Mouse (Mus musculus): ENCODE measurements at regions not wholly inside any gene's neighbourhood (a gene's known extent, or its start where the extent isn't known, plus 50 kb on each side); places are given as distances from the start of the nearest gene placed in this dataset.

- Histone ChIP-seq H3K27ac (no peak overlapping the region), H3K36me3 (no peaks in the 10 kb centered on the region), H3K9me3 (no peaks in the 10 kb centered on the region), H3K9ac (no peak overlapping the region), H3K4me1 (replicated peaks) (peaks cover 6% of the 10 kb centered on the region), H3K4me2 (no peak overlapping the region), H3K27me3 (no peaks in the 10 kb centered on the region), H3K4me3 (no peak overlapping the region)
- 97% methylated on average over 4 of the region's 4 CpGs for WGBS
- no peak for ATAC-seq (ENCODE audit: low FRiP score)
These were observed 546.7 kb upstream of the Map3k7 start for GRCm38 (mm10) chr4:31417161-31417560.

DNA sequence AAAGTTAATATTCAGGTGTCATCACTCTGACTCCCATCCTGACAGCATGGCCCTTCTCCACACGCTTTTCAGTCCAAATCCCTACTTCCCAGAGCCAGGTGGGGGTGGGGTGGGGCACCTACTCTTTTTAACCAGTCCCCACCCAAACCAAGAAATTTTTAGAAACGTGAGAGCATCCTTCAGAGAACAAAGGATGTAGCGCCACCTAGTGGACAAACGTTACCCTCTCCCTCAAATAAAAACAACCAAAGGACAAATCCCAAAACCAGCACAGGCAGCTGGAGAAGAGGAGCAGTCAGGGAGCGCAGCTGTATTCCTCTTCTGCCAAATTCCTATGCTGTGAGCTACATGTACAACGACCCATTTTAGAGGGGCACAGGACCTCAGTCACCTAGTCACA lies 544.7 kb upstream of the Map3k7 start:
- H3K9ac ChIP-seq = peak overlapping the region; percentile 49; the same call in 1 of the 2 replicates
- 8% methylated on average over 6 of the region's 6 CpGs for WGBS

DNA sequence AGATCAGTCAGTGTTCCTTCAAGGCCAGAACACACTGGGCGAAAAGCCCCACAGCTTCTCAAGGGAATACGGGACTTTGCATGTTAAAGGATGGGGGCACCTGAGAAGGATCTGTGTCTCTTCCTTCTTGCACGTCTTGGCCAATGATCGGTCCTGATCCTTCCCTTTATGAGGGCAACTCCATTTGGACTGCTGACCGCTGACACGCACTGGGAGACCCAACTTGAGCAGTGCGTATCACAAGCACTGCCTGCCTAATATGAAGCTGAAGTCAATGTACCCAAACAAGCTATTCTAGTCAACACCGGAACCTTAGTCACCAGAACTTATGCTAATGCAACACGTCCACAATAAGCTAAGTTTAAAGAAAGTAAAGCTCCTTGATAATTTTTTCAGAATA lies 543.7 kb upstream of the Map3k7 start:
- no peak overlapping the region for H3K9ac ChIP-seq
- no peak for ATAC-seq (ENCODE audit: low FRiP score)
- H3K4me1 ChIP-seq (replicated peaks) = peaks cover 6% of the 10 kb centered on the region
- H3K4me3 ChIP-seq = no peak overlapping the region
- no peaks in the 10 kb centered on the region for H3K36me3 ChIP-seq
- no peaks in the 10 kb centered on the region for H3K27me3 ChIP-seq
- 93% methylated on average over 9 of the region's 9 CpGs for WGBS
- H3K9me3 ChIP-seq = no peaks in the 10 kb centered on the region
- no peak overlapping the region for H3K27ac ChIP-seq
- no peak overlapping the region for H3K4me2 ChIP-seq

More for the DNA sequence above, 544.7 kb upstream of the Map3k7 start:
- Histone ChIP-seq H3K27me3 (no peaks in the 10 kb centered on the region), H3K36me3 (no peaks in the 10 kb centered on the region), H3K4me1 (replicated peaks) (peaks cover 6% of the 10 kb centered on the region), H3K9me3 (no peaks in the 10 kb centered on the region), H3K4me2 (no peak overlapping the region), H3K27ac (peak overlapping the region; percentile 40; the same call in 1 of the 2 replicates), H3K4me3 (no peak overlapping the region)
- 0 out of 2 replicates have a peak, but pooled peaks have one; percentile 61 for ATAC-seq (ENCODE audit: low FRiP score)

DNA sequence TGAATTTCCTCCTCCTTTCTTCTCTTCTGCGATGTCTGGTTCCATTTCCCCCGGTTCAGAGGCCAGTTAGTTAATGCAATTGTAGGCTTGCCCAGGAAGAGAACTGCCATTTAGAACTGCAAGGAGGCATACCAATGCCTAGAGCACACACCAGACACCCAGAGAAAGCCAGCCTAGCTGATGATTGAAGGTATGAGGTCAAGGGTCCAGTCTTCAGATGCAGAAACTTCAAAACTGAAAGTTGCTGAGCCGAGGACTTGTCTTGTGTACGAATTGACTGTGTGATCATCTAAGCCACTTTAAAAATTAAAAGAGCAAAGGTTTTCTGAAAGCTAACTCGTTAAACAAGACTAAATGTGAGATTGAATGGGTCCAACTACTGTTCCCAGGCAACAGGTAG lies 542.5 kb upstream of the Map3k7 start:
- no peaks in the 10 kb centered on the region for H3K36me3 ChIP-seq
- no peak overlapping the region for H3K27ac ChIP-seq
- H3K27me3 ChIP-seq = no peaks in the 10 kb centered on the region
- peaks cover 6% of the 10 kb centered on the region for H3K4me1 ChIP-seq (replicated peaks)
- no peaks in the 10 kb centered on the region for H3K9me3 ChIP-seq
- H3K4me3 ChIP-seq = no peak overlapping the region
- no peak overlapping the region for H3K4me2 ChIP-seq
- no peak for ATAC-seq (ENCODE audit: low FRiP score)
- WGBS = 80% methylated on average over 5 of the region's 5 CpGs
- H3K9ac ChIP-seq = no peak overlapping the region

DNA sequence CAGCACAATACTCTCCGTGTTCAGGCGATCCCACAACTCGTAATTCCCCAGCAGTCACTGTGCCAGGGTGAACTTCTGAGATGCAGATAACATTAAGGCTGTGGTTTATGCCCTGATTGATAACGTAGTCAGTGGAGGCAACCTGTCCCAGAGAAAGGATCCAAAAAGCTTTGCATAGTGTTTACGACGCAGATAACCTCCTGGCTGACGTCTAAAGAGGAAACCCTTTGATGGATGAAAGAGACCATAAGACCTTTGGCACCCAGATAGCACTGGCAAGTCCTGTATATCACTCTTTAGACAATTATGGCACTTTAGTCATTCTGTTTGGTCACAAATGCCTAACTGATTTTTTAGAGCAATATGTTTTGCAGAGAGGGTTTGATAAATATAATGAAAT lies 538.8 kb upstream of the Map3k7 start:
- Histone ChIP-seq H3K4me2 (no peak overlapping the region), H3K27ac (no peak overlapping the region), H3K4me3 (no peak overlapping the region), H3K27me3 (0 out of 2 replicates have a peak, but pooled peaks cover 3% of the 10 kb centered on the region), H3K36me3 (no peaks in the 10 kb centered on the region), H3K4me1 (replicated peaks) (no peaks in the 10 kb centered on the region; the same call in 1 of the 2 replicates), H3K9ac (no peak overlapping the region), H3K9me3 (no peaks in the 10 kb centered on the region)
- WGBS = 58% methylated on average over 7 of the region's 7 CpGs
- no peak for ATAC-seq (ENCODE audit: low FRiP score)

GRCm38 (mm10) chr4:31425716-31426115 lies 538.2 kb upstream of the Map3k7 start:
- no peaks in the 10 kb centered on the region; the same call in 1 of the 2 replicates for H3K4me1 ChIP-seq (replicated peaks)
- H3K4me2 ChIP-seq = no peak overlapping the region
- H3K4me3 ChIP-seq = no peak overlapping the region
- no peak overlapping the region for H3K27ac ChIP-seq
- no peaks in the 10 kb centered on the region for H3K9me3 ChIP-seq
- H3K36me3 ChIP-seq = no peaks in the 10 kb centered on the region
- 0 out of 2 replicates have a peak, but pooled peaks cover 3% of the 10 kb centered on the region for H3K27me3 ChIP-seq
- no peak for ATAC-seq (ENCODE audit: low FRiP score)
- no peak overlapping the region for H3K9ac ChIP-seq
- WGBS = 87% methylated on average over 4 of the region's 4 CpGs

GRCm38 (mm10) chr4:31426169-31427030 lies 537.5 kb upstream of the Map3k7 start:
- H3K27me3 ChIP-seq = 0 out of 2 replicates have a peak, but pooled peaks cover 3% of the 10 kb centered on the region
- no peaks in the 10 kb centered on the region for H3K9me3 ChIP-seq
- ATAC-seq (ENCODE audit: low FRiP score) = no peak
- 86% methylated on average over 7 of the region's 7 CpGs for WGBS
- no peak overlapping the region for H3K9ac ChIP-seq
- no peak overlapping the region for H3K27ac ChIP-seq
- no peak overlapping the region for H3K4me2 ChIP-seq
- H3K4me1 ChIP-seq (replicated peaks) = no peaks in the 10 kb centered on the region; the same call in 1 of the 2 replicates
- H3K4me3 ChIP-seq = no peak overlapping the region
- H3K36me3 ChIP-seq = no peaks in the 10 kb centered on the region

- Histone ChIP-seq H3K36me3 (no peaks in the 10 kb centered on the region), H3K27ac (no peak overlapping the region), H3K4me1 (replicated peaks) (no peaks in the 10 kb centered on the region), H3K9me3 (no peaks in the 10 kb centered on the region), H3K27me3 (0 out of 2 replicates have a peak, but pooled peaks cover 1% of the 10 kb centered on the region), H3K4me2 (no peak overlapping the region), H3K9ac (no peak overlapping the region), H3K4me3 (no peak overlapping the region)
- WGBS = 95% methylated on average over 7 of the region's 7 CpGs
- ATAC-seq (ENCODE audit: low FRiP score) = no peak
These were observed 530.0 kb upstream of the Map3k7 start for GRCm38 (mm10) chr4:31433943-31434342.

DNA sequence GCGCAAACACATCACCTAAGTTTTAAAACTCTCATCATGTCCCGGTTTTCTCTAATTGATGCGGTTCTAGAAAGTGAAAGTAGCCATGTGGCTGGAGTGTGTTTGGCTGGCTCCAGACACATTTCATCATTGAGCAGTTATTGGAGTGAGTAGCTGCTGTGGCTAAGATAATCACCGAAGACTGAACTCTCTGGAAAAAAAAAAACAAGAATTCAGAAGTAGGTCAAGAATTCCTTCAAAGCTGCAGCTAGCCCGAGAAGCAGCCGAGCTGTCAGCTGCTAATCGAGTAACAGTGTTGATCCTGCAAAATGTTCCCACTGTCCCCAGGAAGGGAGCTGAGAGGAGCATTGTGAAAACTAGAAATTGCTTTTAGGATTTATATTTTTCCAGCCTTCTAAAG lies 509.0 kb upstream of the Map3k7 start:
- ATAC-seq (ENCODE audit: low FRiP score) = no peak
- WGBS = 77% methylated on average over 7 of the region's 7 CpGs

GRCm38 (mm10) chr4:31455466-31455865 lies 508.4 kb upstream of the Map3k7 start:
- no peak for ATAC-seq (ENCODE audit: low FRiP score)
- H3K4me1 ChIP-seq (replicated peaks) = 0 out of 2 replicates have a peak, but pooled peaks cover 2% of the 10 kb centered on the region
- no peaks in the 10 kb centered on the region for H3K9me3 ChIP-seq
- H3K36me3 ChIP-seq = no peaks in the 10 kb centered on the region
- H3K9ac ChIP-seq = no peak overlapping the region
- no peak overlapping the region for H3K27ac ChIP-seq
- H3K4me3 ChIP-seq = no peak overlapping the region
- 87% methylated on average over 4 of the region's 4 CpGs for WGBS
- no peaks in the 10 kb centered on the region for H3K27me3 ChIP-seq
- H3K4me2 ChIP-seq = no peak overlapping the region

More for the DNA sequence above, 509.0 kb upstream of the Map3k7 start:
- H3K4me1 ChIP-seq (replicated peaks) = 0 out of 2 replicates have a peak, but pooled peaks cover 2% of the 10 kb centered on the region
- no peak overlapping the region for H3K27ac ChIP-seq
- H3K9me3 ChIP-seq = no peaks in the 10 kb centered on the region
- no peak overlapping the region for H3K4me3 ChIP-seq
- no peaks in the 10 kb centered on the region for H3K27me3 ChIP-seq
- no peak overlapping the region for H3K9ac ChIP-seq
- no peak overlapping the region for H3K4me2 ChIP-seq
- no peaks in the 10 kb centered on the region for H3K36me3 ChIP-seq

DNA sequence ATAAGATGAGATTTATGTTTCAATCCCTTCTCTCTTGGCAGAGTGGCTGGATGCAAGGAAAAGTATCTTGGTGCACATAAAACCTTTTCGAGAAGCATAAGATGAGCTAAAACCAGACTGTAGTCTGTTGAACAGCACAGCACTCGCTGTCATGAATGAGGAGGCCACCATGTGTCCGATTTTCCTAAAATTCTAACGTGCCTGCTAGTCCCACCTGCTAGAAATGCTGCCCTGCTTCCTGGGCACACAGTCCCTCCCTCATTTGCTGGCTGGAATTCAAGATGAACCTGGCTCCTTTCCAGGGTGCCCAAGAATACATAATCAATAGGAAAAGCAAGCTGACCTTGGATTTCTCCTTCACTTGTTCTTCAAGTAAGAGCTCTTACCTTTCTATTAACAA lies 501.4 kb upstream of the Map3k7 start:
- Histone ChIP-seq H3K4me2 (no peak overlapping the region), H3K27me3 (no peaks in the 10 kb centered on the region), H3K9me3 (no peaks in the 10 kb centered on the region), H3K4me3 (no peak overlapping the region), H3K9ac (no peak overlapping the region), H3K4me1 (replicated peaks) (peaks cover 5% of the 10 kb centered on the region), H3K27ac (no peak overlapping the region), H3K36me3 (no peaks in the 10 kb centered on the region)
- WGBS = 81% methylated on average over 4 of the region's 4 CpGs
- no peak for ATAC-seq (ENCODE audit: low FRiP score)

- 92% methylated on average over 5 of the region's 5 CpGs for WGBS
- Histone ChIP-seq H3K4me3 (no peak overlapping the region), H3K27ac (no peak overlapping the region), H3K9me3 (no peaks in the 10 kb centered on the region), H3K27me3 (no peaks in the 10 kb centered on the region), H3K4me1 (replicated peaks) (peaks cover 5% of the 10 kb centered on the region), H3K36me3 (no peaks in the 10 kb centered on the region), H3K9ac (no peak overlapping the region), H3K4me2 (no peak overlapping the region)
- no peak for ATAC-seq (ENCODE audit: low FRiP score)
These were observed 500.7 kb upstream of the Map3k7 start for GRCm38 (mm10) chr4:31463130-31463698.

Data from hindbrain, embryonic 13.5 days (tissue).